Mouse (Mus musculus) midbrain, postnatal 0 days (tissue): ENCODE data around the gene Clnk. TPM values are rescaled to one million over a fixed set of nuclear protein-coding genes. Genes with fewer than 3 reads are reported as not detected.

Source experiments
- ATAC-seq: fragments of 200-750 bp; cut with Nextera tagmentation; 2 replicates; pipeline ENCODE4 v1.8.0; 2017; ENCODE audit warnings: moderate number of reproducible peaks, mild to moderate bottlenecking, moderate TSS enrichment, moderate library complexity; ENCODE audit not compliant: low FRiP score
- DNase-seq: peaks from one replicate; pipeline ENCODE4 v3.0.0-alpha.2; 2015; ENCODE audit warnings: low spot score
- H3K27ac ChIP-seq: fragments of 300-500 bp; sonication (generic); 2 replicates; pipeline ENCODE4 v1.5.1; 2014; ENCODE audit warnings: low read depth, mild to moderate bottlenecking, low read length, mixed read lengths
- H3K27me3 ChIP-seq: fragments of 300-500 bp; sonication (generic); 2 replicates; pipeline ENCODE4 v1.6.1; 2014; ENCODE audit warnings: low read length, control low read depth, mixed read lengths; ENCODE audit not compliant: insufficient read depth
- H3K36me3 ChIP-seq: fragments of 300-500 bp; sonication (generic); 2 replicates; pipeline ENCODE4 v1.6.1; 2014; ENCODE audit warnings: low read length, control low read depth, mixed read lengths; ENCODE audit not compliant: insufficient read depth
- H3K4me1 ChIP-seq: fragments of 300-500 bp; sonication (generic); 2 replicates; pipeline ENCODE4 v1.6.1; 2014; ENCODE audit warnings: mild to moderate bottlenecking, control low read depth, antibody characterized with exemption, low read length, mixed read lengths; ENCODE audit not compliant: insufficient read depth
- H3K4me2 ChIP-seq: fragments of 300-500 bp; sonication (generic); 2 replicates; pipeline ENCODE4 v1.6.1; 2014; ENCODE audit warnings: low read depth, mild to moderate bottlenecking, low read length, mixed read lengths; ENCODE audit not compliant: poor library complexity, severe bottlenecking
- H3K4me3 ChIP-seq: fragments of 300-500 bp; sonication (generic); 2 replicates; pipeline ENCODE4 v1.5.1; 2014; ENCODE audit warnings: low read depth, mild to moderate bottlenecking, low read length, moderate library complexity
- H3K9ac ChIP-seq: fragments of 300-500 bp; sonication (generic); replicated peaks from 2 replicates; pipeline ENCODE4 v1.6.1; 2014; ENCODE audit warnings: mild to moderate bottlenecking, low read length, moderate library complexity, mixed read lengths; ENCODE audit not compliant: poor library complexity, severe bottlenecking
- H3K9me3 ChIP-seq: fragments of 300-500 bp; sonication (generic); 2 replicates; pipeline ENCODE4 v1.6.1; 2016; ENCODE audit warnings: low read length, control low read depth
- CTCF ChIP-seq: IDR thresholded peaks from 2 replicates; pipeline ENCODE4 v1.5.1; 2016; ENCODE audit warnings: antibody characterized with exemption, mild to moderate bottlenecking
- WGBS: fragments of 180-500 bp; shearing (Covaris S2); extraction: QIAGEN DNeasy Blood & Tissue Kit; methylation state at CpG from one replicate; pipeline ENCODE4 v1.1.7; 2014; 5-methylcytosine and 5-hydroxymethylcytosine counted together
- polyA plus RNA-seq: library from polyadenylated mRNA; unstranded; fragments of >200 nt; fragmentation: Nextera tagmentation; extraction: Ambion mirVana; gene quantifications from 2 replicates; pipeline ENCODE4 v1.2.1, GENCODE M21; 2015
- total RNA-seq: library from RNA; depleted of rRNA; stranded (reverse); fragments of >200 nt; gene quantifications from 2 replicates; pipeline ENCODE4 v1.2.3, GENCODE M21; 2014

Clnk gene
- total and polyA plus RNA-seq, 2 experiments from 2014 or later = 0.11 TPM; not detected in 1

DNA sequence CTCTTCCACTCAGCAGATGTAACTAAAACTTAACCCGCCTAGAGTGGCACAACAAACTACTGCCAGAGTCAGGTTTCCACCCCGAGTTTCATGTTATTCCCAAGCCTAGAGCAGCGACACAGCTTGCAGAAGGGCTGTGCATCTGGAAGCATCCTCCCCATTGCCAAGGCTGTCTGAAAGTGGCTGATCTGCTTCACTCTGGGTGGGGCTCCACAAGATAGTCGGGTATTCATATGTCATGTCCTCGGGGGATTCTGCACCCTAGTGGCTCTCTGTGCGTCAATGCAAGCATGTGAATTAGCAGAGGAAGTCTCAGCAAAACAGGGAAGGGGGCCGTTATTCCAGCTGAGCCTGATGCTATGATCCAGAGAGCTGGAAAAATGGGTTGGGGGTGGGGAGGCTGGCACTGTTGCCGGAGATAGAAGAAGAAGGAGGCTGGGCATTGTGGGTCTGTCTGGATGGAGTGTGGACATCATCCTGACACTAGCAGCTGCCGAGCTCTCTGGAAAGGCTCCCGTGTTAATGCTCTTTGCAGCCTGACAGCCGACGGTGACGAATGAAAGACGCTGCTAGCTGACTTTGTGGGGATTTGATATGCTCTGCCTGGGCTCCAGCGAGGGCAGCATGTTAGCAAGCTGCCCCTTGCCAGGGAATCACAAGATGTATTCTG, 88.6 kb downstream of the Clnk start:
- Histone ChIP-seq H3K27me3 (no peaks in the 10 kb centered on the region), H3K4me2 (peak overlapping the region; percentile 30; the same call in 1 of the 2 replicates), H3K27ac (peak overlapping the region; percentile 3; the same call in 1 of the 2 replicates), H3K9ac (0 out of 2 replicates have a peak overlapping the region, but pooled peaks have one; percentile 36), H3K4me3 (no peak overlapping the region), H3K4me1 (peaks cover 7% of the 10 kb centered on the region; the same call in 1 of the 2 replicates), H3K9me3 (no peaks in the 10 kb centered on the region), H3K36me3 (no peaks in the 10 kb centered on the region)
- peak; percentile 55 for TF ChIP-seq CTCF
- DNase-seq (peak; percentile 67), ATAC-seq (no peak; the same call in 1 of the 2 replicates)
- 18% methylated on average over 15 of the region's 15 CpGs for WGBS

DNA sequence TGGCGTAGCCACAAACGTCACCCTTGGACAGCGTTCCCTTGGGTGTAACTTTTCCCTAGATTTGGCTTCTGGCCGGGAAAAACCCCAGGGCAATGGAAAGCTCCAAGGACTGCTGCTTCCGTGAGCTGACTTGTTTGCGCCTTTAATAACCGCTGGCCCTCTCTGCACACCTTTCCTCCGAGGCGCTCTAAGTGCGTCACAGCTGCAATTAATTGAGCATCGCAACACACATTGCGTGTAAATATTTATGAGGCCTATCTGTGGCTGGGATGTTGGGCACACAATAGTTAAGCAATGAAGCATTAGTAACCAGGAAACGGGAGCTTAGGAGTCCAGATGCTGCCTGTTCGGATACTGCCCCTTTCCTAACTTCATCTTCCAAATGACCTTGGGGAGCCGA, 90.5 kb downstream of the Clnk start:
- ATAC-seq (no peak), DNase-seq (no peak)
- no peak overlapping the region for H3K27ac ChIP-seq
- no peak overlapping the region for H3K9ac ChIP-seq
- H3K36me3 ChIP-seq = no peaks in the 10 kb centered on the region
- no peaks in the 10 kb centered on the region for H3K27me3 ChIP-seq
- H3K4me2 ChIP-seq = no peak overlapping the region
- 58% methylated on average over 15 of the region's 15 CpGs for WGBS
- H3K9me3 ChIP-seq = no peaks in the 10 kb centered on the region
- TF ChIP-seq CTCF = no peak
- no peak overlapping the region for H3K4me3 ChIP-seq
- H3K4me1 ChIP-seq = peaks cover 7% of the 10 kb centered on the region; the same call in 1 of the 2 replicates

DNA sequence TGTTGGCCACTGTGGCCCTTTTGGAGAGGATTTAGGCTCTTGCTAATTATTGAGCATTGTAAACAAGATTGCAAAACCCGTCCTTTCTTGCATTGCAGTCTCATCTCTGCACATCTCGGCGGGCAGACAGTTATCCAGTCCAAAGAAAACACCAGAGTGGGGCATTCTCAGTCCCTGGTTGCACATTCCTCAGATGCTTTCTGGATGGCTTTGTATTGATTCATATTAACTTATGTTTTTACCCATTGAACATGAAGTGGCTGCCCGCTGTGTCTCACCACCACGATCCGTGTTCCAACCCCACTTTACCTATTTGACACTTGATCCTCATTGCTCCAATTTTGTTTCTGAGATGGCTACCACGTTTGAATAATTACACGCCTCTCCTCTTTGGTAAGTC, 90.9 kb downstream of the Clnk start:
- no peak overlapping the region for H3K27ac ChIP-seq
- WGBS = 73% methylated on average over 8 of the region's 8 CpGs
- H3K9me3 ChIP-seq = no peaks in the 10 kb centered on the region
- H3K4me3 ChIP-seq = no peak overlapping the region
- ATAC-seq (no peak), DNase-seq (no peak)
- H3K27me3 ChIP-seq = no peaks in the 10 kb centered on the region
- no peak overlapping the region for H3K4me2 ChIP-seq
- TF ChIP-seq CTCF = no peak
- H3K36me3 ChIP-seq = no peaks in the 10 kb centered on the region
- H3K4me1 ChIP-seq = peaks cover 7% of the 10 kb centered on the region; the same call in 1 of the 2 replicates
- no peak overlapping the region for H3K9ac ChIP-seq

DNA sequence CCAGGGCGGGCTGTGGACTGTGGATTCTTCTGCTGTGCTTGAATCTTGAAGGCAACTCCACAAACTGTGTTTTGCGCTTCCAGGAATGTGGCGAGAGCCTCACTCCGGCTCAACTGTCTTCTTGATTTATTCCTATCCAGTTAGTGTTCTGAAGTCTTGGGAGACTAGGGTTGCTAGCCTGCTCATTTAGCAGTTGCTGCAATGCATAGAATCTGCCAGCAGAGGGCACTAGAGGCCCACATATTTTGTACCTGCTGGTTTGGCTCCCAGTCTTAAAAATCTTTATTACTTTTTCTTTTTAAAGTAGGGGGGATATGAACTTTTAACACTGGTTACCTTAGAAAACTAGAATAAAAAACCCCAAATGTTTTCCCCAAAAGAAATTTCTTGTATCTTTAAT, 94.8 kb downstream of the Clnk start:
- WGBS = 36% methylated on average over 4 of the region's 4 CpGs
- Histone ChIP-seq H3K36me3 (no peaks in the 10 kb centered on the region), H3K27me3 (no peaks in the 10 kb centered on the region), H3K9ac (no peak overlapping the region), H3K4me2 (no peak overlapping the region), H3K27ac (no peak overlapping the region), H3K4me1 (no peaks in the 10 kb centered on the region), H3K9me3 (no peaks in the 10 kb centered on the region), H3K4me3 (no peak overlapping the region)
- peak; percentile 91 for TF ChIP-seq CTCF
- ATAC-seq (0 out of 2 replicates have a peak, but pooled peaks have one; percentile 32), DNase-seq (peak; percentile 86)

DNA sequence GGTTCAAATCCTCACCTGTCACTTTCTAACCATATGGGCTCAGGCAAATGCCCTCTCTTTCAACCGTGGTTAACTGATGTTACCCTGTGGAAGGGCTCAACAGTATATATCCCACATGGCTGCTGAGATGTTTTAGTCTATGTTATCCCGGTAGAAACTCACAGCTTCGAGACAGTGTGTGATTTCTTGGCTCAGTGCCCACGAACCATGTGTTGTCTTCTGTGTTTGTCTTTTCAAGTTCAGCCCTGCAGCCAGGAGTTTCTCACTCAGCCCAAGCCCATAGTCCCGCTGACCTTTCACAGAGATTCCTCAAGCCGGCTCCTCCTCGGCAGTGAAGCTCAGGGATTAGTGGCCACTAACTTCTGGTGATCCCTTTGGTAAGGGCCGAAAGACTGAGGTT, 96.0 kb downstream of the Clnk start:
- H3K27me3 ChIP-seq = no peaks in the 10 kb centered on the region
- no peaks in the 10 kb centered on the region for H3K4me1 ChIP-seq
- no peak for DNase-seq
- H3K4me3 ChIP-seq = no peak overlapping the region
- 53% methylated on average over 8 of the region's 8 CpGs for WGBS
- ATAC-seq = no peak
- H3K4me2 ChIP-seq = no peak overlapping the region
- H3K9me3 ChIP-seq = no peaks in the 10 kb centered on the region
- H3K27ac ChIP-seq = no peak overlapping the region
- TF ChIP-seq CTCF = no peak
- no peak overlapping the region for H3K9ac ChIP-seq
- no peaks in the 10 kb centered on the region for H3K36me3 ChIP-seq

DNA sequence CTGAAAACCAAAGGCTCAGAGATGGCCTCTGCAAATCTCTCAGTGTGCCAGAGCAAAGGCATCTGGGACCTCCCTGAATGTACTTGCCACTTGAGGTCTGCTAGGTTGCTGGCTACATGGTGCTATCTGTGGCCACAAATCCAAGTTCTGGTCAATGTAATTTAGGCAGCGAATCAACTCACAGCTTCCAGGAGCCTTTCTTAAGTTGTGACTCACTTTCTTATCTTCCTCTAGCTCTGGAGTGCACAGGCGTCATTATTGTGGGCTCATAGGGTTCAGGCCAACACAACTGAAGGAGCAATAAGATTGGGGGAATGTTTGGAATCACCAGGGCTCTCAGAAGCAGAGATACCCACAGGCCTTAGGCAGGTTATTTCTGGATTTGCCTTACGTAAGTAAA, 96.6 kb downstream of the Clnk start:
- Histone ChIP-seq H3K4me3 (no peak overlapping the region), H3K4me2 (no peak overlapping the region), H3K9ac (no peak overlapping the region), H3K4me1 (no peaks in the 10 kb centered on the region), H3K27ac (no peak overlapping the region), H3K36me3 (no peaks in the 10 kb centered on the region), H3K9me3 (no peaks in the 10 kb centered on the region), H3K27me3 (no peaks in the 10 kb centered on the region)
- no peak for TF ChIP-seq CTCF
- WGBS = 91% methylated on average over 3 of the region's 3 CpGs
- ATAC-seq = no peak
- DNase-seq = no peak
